Mouse (Mus musculus): ENCODE measurements around the gene Atp6v1e1. TPM values are rescaled to one million over a fixed set of nuclear protein-coding genes. Genes with fewer than 3 reads are reported as not detected.

The Atp6v1e1 gene
- total and polyA plus RNA-seq, 3 experiments, result 76.9 to 95.2 (median 91.6) TPM

GRCm38 (mm10) chr6:120778226-120778625, 44.4 kb downstream of the Atp6v1e1 start:
- Histone ChIP-seq H3K4me3 (replicated peaks in 1 of 3; ENCODE audit: low read depth in 2 of 3, low read length in 2 of 3, poor library complexity in 1 of 3) (no peak overlapping the region), H3K27ac (ENCODE audit: insufficient read depth, low read depth) (no peak overlapping the region), H3K36me3 (replicated peaks in 1 of 2; ENCODE audit: control insufficient read depth in 1 of 2, insufficient read depth in 1 of 2, low read length in 1 of 2) (peaks cover 9 to 28% of the 10 kb centered on the region in 2 experiments), H3K27me3 (replicated peaks) (no peaks in the 10 kb centered on the region), H3K4me2 (ENCODE audit: insufficient read depth, low read depth, poor library complexity, severe bottlenecking) (no peak overlapping the region), H3K4me1 (ENCODE audit: control insufficient read depth in 1 of 2, insufficient read depth in 2 of 2) (peaks cover 0 to 8% of the 10 kb centered on the region in 2 experiments; a peak in 2 of 4 replicates), H3K9ac (ENCODE audit: insufficient read depth, low read depth) (no peak overlapping the region), H3K9me3 (replicated peaks; ENCODE audit: low read length) (no peaks in the 10 kb centered on the region), H3K79me2 (replicated peaks; ENCODE audit: control insufficient read depth, extremely low read depth, insufficient read depth, poor library complexity, severe bottlenecking) (no peaks in the 10 kb centered on the region)
- TF ChIP-seq TBP (conservative IDR thresholded peaks at IDR 0.05; ENCODE audit: low read depth, low read length) (no peak), E2F4 (IDR thresholded peaks at IDR 0.05; ENCODE audit: insufficient replicate concordance, low read depth, low read length) (no peak), ELF1 (IDR thresholded peaks at IDR 0.05; ENCODE audit: low read depth, low read length) (no peak)
- dilution Hi-C loops (cut with MboI; ENCODE audit: extremely low pct_ligation_motif_present, extremely low pct_unique_long_range_greater_than_20kb, low sequenced_read_pairs), result no loop called here
- DNase-seq (ENCODE audit: extremely low read depth), result no peak
- in situ Hi-C loops (cut with MboI; ENCODE audit: low pct_ligation_motif_present, low pct_unique_long_range_greater_than_20kb, low sequenced_read_pairs), result no loop called here

GRCm38 (mm10) chr6:120777533-120777932, 45.1 kb downstream of the Atp6v1e1 start:
- in situ Hi-C loops (cut with MboI; ENCODE audit: low pct_ligation_motif_present, low pct_unique_long_range_greater_than_20kb, low sequenced_read_pairs), result no loop called here

GRCm38 (mm10) chr6:120776286-120776685, 46.3 kb downstream of the Atp6v1e1 start:
- no peak overlapping the region for H3K4me3 ChIP-seq (replicated peaks in 1 of 3; ENCODE audit: low read depth in 2 of 3, low read length in 2 of 3, poor library complexity in 1 of 3)
- peaks cover 0 to 5% of the 10 kb centered on the region in 2 experiments; a peak in 1 of 4 replicates for H3K4me1 ChIP-seq (ENCODE audit: control insufficient read depth in 1 of 2, insufficient read depth in 2 of 2)
- dilution Hi-C loops (cut with MboI; ENCODE audit: extremely low pct_ligation_motif_present, extremely low pct_unique_long_range_greater_than_20kb, low sequenced_read_pairs) (no loop called here), in situ Hi-C loops (cut with MboI; ENCODE audit: low pct_ligation_motif_present, low pct_unique_long_range_greater_than_20kb, low sequenced_read_pairs) (no loop called here)
- no peak overlapping the region for H3K27ac ChIP-seq (ENCODE audit: insufficient read depth, low read depth)
- TF ChIP-seq ETS1 (conservative IDR thresholded peaks at IDR 0.05; ENCODE audit: low read depth, low read length), result no peak
- no peak for TF ChIP-seq CTCF (conservative IDR thresholded peaks at IDR 0.05 in 1 of 2, IDR thresholded peaks at IDR 0.05 in 1 of 2; ENCODE audit: low read depth in 2 of 2, low read length in 2 of 2)
- TF ChIP-seq NELFE (IDR thresholded peaks at IDR 0.05; ENCODE audit: low read depth, low read length), result no peak
- no peak for TF ChIP-seq TBP (conservative IDR thresholded peaks at IDR 0.05; ENCODE audit: low read depth, low read length)
- no peak for TF ChIP-seq USF2 (conservative IDR thresholded peaks at IDR 0.05; ENCODE audit: low read depth, low read length)
- no peak for TF ChIP-seq JUND (conservative IDR thresholded peaks at IDR 0.05; ENCODE audit: low read depth, low read length)
- no peak for TF ChIP-seq MAX (IDR thresholded peaks at IDR 0.05; ENCODE audit: low read length)
- H3K27me3 ChIP-seq (replicated peaks), result no peaks in the 10 kb centered on the region
- no peak for DNase-seq (ENCODE audit: extremely low read depth)
- no peak overlapping the region for H3K4me2 ChIP-seq (ENCODE audit: insufficient read depth, low read depth, poor library complexity, severe bottlenecking)
- no peaks in the 10 kb centered on the region for H3K9me3 ChIP-seq (replicated peaks; ENCODE audit: low read length)
- no peak overlapping the region for H3K9ac ChIP-seq (ENCODE audit: insufficient read depth, low read depth)
- H3K79me2 ChIP-seq (replicated peaks; ENCODE audit: control insufficient read depth, extremely low read depth, insufficient read depth, poor library complexity, severe bottlenecking), result no peaks in the 10 kb centered on the region
- H3K36me3 ChIP-seq (replicated peaks in 1 of 2; ENCODE audit: control insufficient read depth in 1 of 2, insufficient read depth in 1 of 2, low read length in 1 of 2), result peaks cover 13 to 34% of the 10 kb centered on the region in 2 experiments

More at GRCm38 (mm10) chr6:120777533-120777932, 45.1 kb downstream of the Atp6v1e1 start:
- TF ChIP-seq TBP (conservative IDR thresholded peaks at IDR 0.05; ENCODE audit: low read depth, low read length), result no peak
- no peak for TF ChIP-seq ZNF384 (IDR thresholded peaks at IDR 0.05; ENCODE audit: low read depth, low read length)
- TF ChIP-seq KAT2A (IDR thresholded peaks at IDR 0.05; ENCODE audit: insufficient replicate concordance, low read length), result no peak
- TF ChIP-seq JUN (IDR thresholded peaks at IDR 0.05; ENCODE audit: insufficient read depth, low read depth, low read length), result no peak
- TF ChIP-seq GABPA (IDR thresholded peaks at IDR 0.05; ENCODE audit: insufficient replicate concordance, low read depth, low read length), result no peak
- no peak for TF ChIP-seq UBTF (IDR thresholded peaks at IDR 0.05; ENCODE audit: low read depth, low read length)
- Histone ChIP-seq H3K36me3 (replicated peaks in 1 of 2; ENCODE audit: control insufficient read depth in 1 of 2, insufficient read depth in 1 of 2, low read length in 1 of 2) (peaks cover 9 to 31% of the 10 kb centered on the region in 2 experiments), H3K4me1 (ENCODE audit: control insufficient read depth in 1 of 2, insufficient read depth in 2 of 2) (peaks cover 0 to 12% of the 10 kb centered on the region in 2 experiments; a peak in 2 of 4 replicates), H3K27me3 (replicated peaks) (no peaks in the 10 kb centered on the region), H3K9me3 (replicated peaks; ENCODE audit: low read length) (no peaks in the 10 kb centered on the region), H3K4me3 (replicated peaks in 1 of 3; ENCODE audit: low read depth in 2 of 3, low read length in 2 of 3, poor library complexity in 1 of 3) (no peak overlapping the region), H3K9ac (ENCODE audit: insufficient read depth, low read depth) (no peak overlapping the region), H3K79me2 (replicated peaks; ENCODE audit: control insufficient read depth, extremely low read depth, insufficient read depth, poor library complexity, severe bottlenecking) (no peaks in the 10 kb centered on the region), H3K4me2 (ENCODE audit: insufficient read depth, low read depth, poor library complexity, severe bottlenecking) (no peak overlapping the region), H3K27ac (ENCODE audit: insufficient read depth, low read depth) (no peak overlapping the region)
- no peak for DNase-seq (ENCODE audit: extremely low read depth)
- dilution Hi-C loops (cut with MboI; ENCODE audit: extremely low pct_ligation_motif_present, extremely low pct_unique_long_range_greater_than_20kb, low sequenced_read_pairs), result no loop called here

All from CH12.LX (cell line).